Mouse (Mus musculus) v-Abl transformed pro-B cells (cell line): ENCODE results near the gene Ces1f.

ENCODE experiments used
- in situ Hi-C, 2 experiments: fragments of 400-800 bp; cut with MboI; formaldehyde crosslinking; loops; one replicate each; pipeline ENCODE4 v1.15.1; 2025; ENCODE audit not compliant: unreplicated experiment in 2 of 2

The Ces1f gene

GRCm38 (mm10) chr8:93217375-93217774, 62.2 kb downstream of the Ces1f start:
- in situ Hi-C loops: no loop called here

DNA sequence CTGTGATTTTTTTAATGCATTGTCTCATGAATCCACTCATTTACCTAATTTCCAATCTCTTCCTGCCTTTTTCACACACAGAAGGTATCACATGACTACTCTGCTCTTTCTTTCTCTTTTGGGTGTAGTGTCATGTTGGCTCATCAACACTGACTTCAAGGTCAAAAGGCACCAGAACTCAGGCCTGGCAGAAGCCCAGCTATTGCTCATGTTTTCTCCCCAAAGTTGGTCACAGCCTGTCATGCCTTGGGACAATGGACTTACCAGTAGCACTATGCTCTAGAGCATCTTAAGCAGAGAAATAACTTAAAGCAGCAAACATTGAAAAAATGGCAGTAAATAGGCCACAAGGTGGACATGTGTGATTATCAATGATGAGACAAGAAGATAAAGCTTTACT, 68.5 kb downstream of the Ces1f start:
- in situ Hi-C loops: no loop called here
